Mouse (Mus musculus) intestine, postnatal 0 days (tissue): Measurements from ENCODE around the gene Ufm1. TPM values are rescaled to one million over a fixed set of nuclear protein-coding genes. Genes with fewer than 3 reads are reported as not detected.

ENCODE experiments used
- ATAC-seq: fragments of 200-750 bp; cut with Nextera tagmentation; 2 replicates; pipeline ENCODE4 v1.8.0; 2017; ENCODE audit warnings: mild to moderate bottlenecking, moderate TSS enrichment, moderate library complexity
- H3K27ac ChIP-seq: fragments of 300-500 bp; sonication (generic); 2 replicates; pipeline ENCODE4 v1.5.1; 2014; ENCODE audit warnings: mild to moderate bottlenecking, low read depth, low read length, moderate library complexity
- H3K27me3 ChIP-seq: fragments of 300-500 bp; sonication (generic); replicated peaks from 2 replicates; pipeline ENCODE4 v1.6.1; 2014; ENCODE audit warnings: low read length, mixed read lengths; ENCODE audit not compliant: control insufficient read depth, insufficient read depth
- H3K36me3 ChIP-seq: fragments of 300-500 bp; sonication (generic); 2 replicates; pipeline ENCODE4 v1.6.1; 2014; ENCODE audit warnings: mild to moderate bottlenecking, moderate library complexity; ENCODE audit not compliant: control insufficient read depth, insufficient read depth
- H3K4me1 ChIP-seq: fragments of 300-500 bp; sonication (generic); replicated peaks from 2 replicates; pipeline ENCODE4 v1.6.1; 2014; ENCODE audit warnings: antibody characterized with exemption, low read length, mixed read lengths; ENCODE audit not compliant: control insufficient read depth, insufficient read depth
- H3K4me2 ChIP-seq: fragments of 300-500 bp; sonication (generic); replicated peaks from 2 replicates; pipeline ENCODE4 v1.6.1; 2014; ENCODE audit warnings: low read depth, mild to moderate bottlenecking, moderate library complexity
- H3K4me3 ChIP-seq: fragments of 300-500 bp; sonication (generic); 2 replicates; pipeline ENCODE4 v1.5.1; 2014; ENCODE audit warnings: low read depth, low read length
- H3K9ac ChIP-seq: fragments of 300-500 bp; sonication (generic); 2 replicates; pipeline ENCODE4 v1.6.1; 2014; ENCODE audit warnings: mild to moderate bottlenecking, low read depth, low read length
- H3K9me3 ChIP-seq: fragments of 300-500 bp; sonication (generic); 2 replicates; pipeline ENCODE4 v1.6.1; 2016; ENCODE audit warnings: mixed run types; ENCODE audit not compliant: control insufficient read depth
- CTCF ChIP-seq: sonication (generic); IDR thresholded peaks from 2 replicates; pipeline ENCODE4 v1.5.1; 2016; ENCODE audit warnings: low read depth, mild to moderate bottlenecking, control low read depth, antibody characterized with exemption, moderate library complexity
- WGBS: fragments of 180-500 bp; shearing (Covaris S2); extraction: QIAGEN DNeasy Blood & Tissue Kit; methylation state at CpG from one replicate; pipeline ENCODE4 v1.1.7; 2014; 5-methylcytosine and 5-hydroxymethylcytosine counted together
- polyA plus RNA-seq: library from polyadenylated mRNA; unstranded; fragments of >200 nt; fragmentation: Nextera tagmentation; extraction: Ambion mirVana; gene quantifications from 2 replicates; pipeline ENCODE4 v1.2.1, GENCODE M21; 2015

Gene Ufm1
- polyA plus RNA-seq, result 140 and 145 TPM in 2 replicates

- H3K4me3 ChIP-seq, result peak within 1 kb of the TSS; percentile 99
- peak within 1 kb of the TSS; percentile 91 for H3K9ac ChIP-seq
- TF ChIP-seq CTCF, result 0 out of 2 replicates have a peak, but pooled peaks have one; percentile 3
- WGBS, result under 1% methylated on average over 58 of the region's 58 CpGs
- no peaks in the 10 kb centered on the region for H3K9me3 ChIP-seq
- peak within 1 kb of the TSS; percentile 64 for H3K4me2 ChIP-seq
- no peaks in the 10 kb centered on the region for H3K27me3 ChIP-seq
- peaks cover 28% of the 10 kb centered on the region for H3K36me3 ChIP-seq
- H3K4me1 ChIP-seq, result peaks cover 3% of the 10 kb centered on the region; the same call in 1 of the 2 replicates
- ATAC-seq, result peak; percentile 100
- peak within 1 kb of the TSS; percentile 65 for H3K27ac ChIP-seq
Measured at GRCm38 (mm10) chr3:53863383-53864220, at the start of gene Ufm1. Ufm1 (minus strand) TSS chr3:53863830.

DNA sequence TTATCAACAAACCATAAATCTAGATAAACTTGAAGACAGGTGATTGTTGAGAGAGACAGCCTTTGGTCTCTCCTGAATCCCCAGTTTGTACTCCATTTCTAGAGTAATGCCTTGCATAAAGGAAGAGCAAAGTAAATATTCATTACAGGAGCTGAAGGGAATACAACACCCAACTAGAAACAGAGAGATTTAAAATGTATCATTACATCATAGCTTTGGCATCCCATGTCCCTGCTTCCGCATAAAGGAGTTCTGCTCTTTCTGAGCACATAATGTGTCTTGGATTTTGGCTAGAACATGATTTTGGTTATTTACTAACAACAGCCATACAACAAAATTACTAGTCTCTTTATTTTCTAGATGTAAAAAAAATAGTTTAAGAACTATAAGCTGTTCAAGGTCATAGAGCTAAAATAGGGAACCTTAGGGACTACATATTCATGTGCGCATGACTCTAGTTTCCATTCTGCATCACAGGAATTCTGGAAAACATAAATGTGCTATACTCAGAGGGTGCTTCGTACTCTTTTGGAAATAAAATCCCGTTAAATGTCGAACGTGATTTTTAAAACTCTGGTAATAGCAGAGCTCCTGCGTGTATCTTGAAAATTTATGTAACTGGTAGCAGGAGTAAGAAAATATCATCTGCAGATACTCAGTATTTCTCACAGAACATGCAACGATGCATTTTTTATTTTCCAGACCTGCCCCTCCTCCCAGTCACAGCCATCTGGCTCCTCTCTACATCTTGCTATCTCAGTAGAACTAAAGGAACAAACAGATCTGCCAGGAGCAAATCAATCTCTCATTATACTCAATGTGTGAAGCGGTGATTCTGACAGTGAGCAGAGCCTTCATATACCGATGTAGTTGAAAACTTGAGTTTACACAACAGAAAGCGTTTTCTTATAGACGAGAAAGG lies 27.2 kb upstream of the Ufm1 start:
- Histone ChIP-seq H3K9me3 (peaks cover 11% of the 10 kb centered on the region), H3K27ac (no peak overlapping the region), H3K27me3 (no peaks in the 10 kb centered on the region), H3K9ac (no peak overlapping the region), H3K4me2 (no peak overlapping the region), H3K4me3 (no peak overlapping the region), H3K4me1 (no peaks in the 10 kb centered on the region), H3K36me3 (no peaks in the 10 kb centered on the region)
- ATAC-seq, result no peak
- TF ChIP-seq CTCF, result no peak
- WGBS, result 74% methylated on average over 12 of the region's 12 CpGs

DNA sequence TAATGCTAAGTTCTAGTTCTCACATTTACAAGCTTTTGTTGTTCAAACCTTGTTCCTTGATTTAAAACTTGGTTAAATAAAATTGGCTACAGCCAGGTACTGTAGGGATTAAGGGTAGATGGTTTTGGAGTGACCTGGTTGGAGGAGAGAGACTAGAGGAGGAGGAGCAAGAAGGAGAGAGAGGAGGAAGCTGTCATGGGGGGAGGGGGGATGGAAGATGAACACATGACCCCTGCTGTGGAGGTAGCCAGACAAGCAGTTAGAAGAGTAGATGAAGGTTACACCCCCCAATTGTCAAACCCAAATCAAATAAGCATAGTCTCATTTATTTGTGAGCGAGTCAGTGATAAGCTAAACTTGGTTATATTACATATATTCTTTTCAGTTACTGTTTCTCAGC lies 8.0 kb upstream of the Ufm1 start:
- H3K4me2 ChIP-seq, result no peak overlapping the region
- no peak for ATAC-seq
- H3K27ac ChIP-seq, result no peak overlapping the region
- H3K9ac ChIP-seq, result no peak overlapping the region
- no peaks in the 10 kb centered on the region for H3K27me3 ChIP-seq
- H3K9me3 ChIP-seq, result no peaks in the 10 kb centered on the region
- H3K4me3 ChIP-seq, result no peak overlapping the region
- 92% methylated on average over 1 of the region's 1 CpGs for WGBS
- no peak for TF ChIP-seq CTCF
- H3K36me3 ChIP-seq, result no peaks in the 10 kb centered on the region
- no peaks in the 10 kb centered on the region for H3K4me1 ChIP-seq

GRCm38 (mm10) chr3:53870482-53870881 lies 6.9 kb upstream of the Ufm1 start:
- Histone ChIP-seq H3K36me3 (no peaks in the 10 kb centered on the region), H3K4me2 (no peak overlapping the region), H3K4me1 (no peaks in the 10 kb centered on the region), H3K4me3 (no peak overlapping the region), H3K27ac (no peak overlapping the region), H3K27me3 (no peaks in the 10 kb centered on the region), H3K9ac (no peak overlapping the region), H3K9me3 (no peaks in the 10 kb centered on the region)
- 75% methylated on average over 6 of the region's 6 CpGs for WGBS
- no peak for TF ChIP-seq CTCF
- no peak for ATAC-seq

- Histone ChIP-seq H3K9ac (no peak overlapping the region), H3K27me3 (no peaks in the 10 kb centered on the region), H3K4me1 (no peaks in the 10 kb centered on the region), H3K27ac (no peak overlapping the region), H3K9me3 (no peaks in the 10 kb centered on the region), H3K4me3 (no peak overlapping the region), H3K36me3 (no peaks in the 10 kb centered on the region), H3K4me2 (no peak overlapping the region)
- no peak for ATAC-seq
- 25% methylated on average over 1 of the region's 1 CpGs for WGBS
- TF ChIP-seq CTCF, result no peak
Measured at GRCm38 (mm10) chr3:53869263-53869662, 5.6 kb upstream of the Ufm1 start.

- no peak for ATAC-seq
- no peak overlapping the region for H3K27ac ChIP-seq
- no peaks in the 10 kb centered on the region for H3K27me3 ChIP-seq
- 62% methylated on average over 4 of the region's 4 CpGs for WGBS
- H3K4me2 ChIP-seq, result no peak overlapping the region
- no peak overlapping the region for H3K4me3 ChIP-seq
- H3K9me3 ChIP-seq, result no peaks in the 10 kb centered on the region
- no peaks in the 10 kb centered on the region for H3K4me1 ChIP-seq
- no peak overlapping the region for H3K9ac ChIP-seq
- no peak for TF ChIP-seq CTCF
- H3K36me3 ChIP-seq, result no peaks in the 10 kb centered on the region
Measured at GRCm38 (mm10) chr3:53868212-53868611, 4.6 kb upstream of the Ufm1 start.
